Mouse (Mus musculus) thymus, adult 2 months (tissue): ENCODE data around the gene Pax5. TPM values are rescaled to one million over a fixed set of nuclear protein-coding genes. Genes with fewer than 3 reads are reported as not detected.

Source experiments
- DNase-seq: peaks from one replicate; pipeline ENCODE4 v3.0.0; 2021
- H3K27ac ChIP-seq: fragments of 200-500 bp; 2 replicates; pipeline ENCODE4 v1.5.1; 2012; ENCODE audit warnings: low read length, control low read depth; ENCODE audit not compliant: control insufficient read depth, insufficient read depth
- H3K27me3 ChIP-seq: fragments of 200-500 bp; 2 replicates; pipeline ENCODE4 v1.6.1; 2012; ENCODE audit warnings: mild to moderate bottlenecking, low read length, moderate library complexity, mixed read lengths; ENCODE audit not compliant: control insufficient read depth, insufficient read depth
- H3K36me3 ChIP-seq: fragments of 200-500 bp; 2 replicates; pipeline ENCODE4 v1.6.1; 2012; ENCODE audit warnings: mild to moderate bottlenecking, low read length, moderate library complexity; ENCODE audit not compliant: control insufficient read depth, insufficient read depth
- H3K4me1 ChIP-seq: fragments of 200-500 bp; replicated peaks from 2 replicates; pipeline ENCODE4 v1.6.1; 2012; ENCODE audit warnings: low read length; ENCODE audit not compliant: control insufficient read depth, insufficient read depth
- H3K4me3 ChIP-seq: fragments of 200-500 bp; 2 replicates; pipeline ENCODE4 v1.5.1; 2012; ENCODE audit warnings: mild to moderate bottlenecking, low read length, control low read depth, moderate library complexity; ENCODE audit not compliant: control insufficient read depth, insufficient read depth
- CTCF ChIP-seq: fragments of 200-500 bp; IDR thresholded peaks from 2 replicates; pipeline ENCODE4 v1.5.1; 2012; ENCODE audit warnings: mild to moderate bottlenecking, control low read depth, low read length, moderate library complexity, borderline replicate concordance; ENCODE audit not compliant: control insufficient read depth, poor library complexity, insufficient read depth; ENCODE audit errors: extremely low read depth
- POLR2A ChIP-seq: fragments of 200-500 bp; IDR thresholded peaks from 2 replicates; pipeline ENCODE4 v1.6.1; 2012; ENCODE audit warnings: mild to moderate bottlenecking, low read length, control low read depth, moderate library complexity; ENCODE audit not compliant: control insufficient read depth, poor library complexity, insufficient read depth; ENCODE audit errors: extremely low read depth
- WGBS: fragments of 180-500 bp; shearing (Covaris S2); methylation state at CpG from one replicate; pipeline ENCODE4 v1.1.7; 2018; 5-methylcytosine and 5-hydroxymethylcytosine counted together
- polyA plus RNA-seq: library from polyadenylated mRNA; depleted of rRNA; stranded (reverse); fragments of >200 nt; gene quantifications from 2 replicates; pipeline ENCODE4 v1.2.3, GENCODE M21; 2012

Gene Pax5
- polyA plus RNA-seq, 1 experiment = 2.7 TPM

DNA sequence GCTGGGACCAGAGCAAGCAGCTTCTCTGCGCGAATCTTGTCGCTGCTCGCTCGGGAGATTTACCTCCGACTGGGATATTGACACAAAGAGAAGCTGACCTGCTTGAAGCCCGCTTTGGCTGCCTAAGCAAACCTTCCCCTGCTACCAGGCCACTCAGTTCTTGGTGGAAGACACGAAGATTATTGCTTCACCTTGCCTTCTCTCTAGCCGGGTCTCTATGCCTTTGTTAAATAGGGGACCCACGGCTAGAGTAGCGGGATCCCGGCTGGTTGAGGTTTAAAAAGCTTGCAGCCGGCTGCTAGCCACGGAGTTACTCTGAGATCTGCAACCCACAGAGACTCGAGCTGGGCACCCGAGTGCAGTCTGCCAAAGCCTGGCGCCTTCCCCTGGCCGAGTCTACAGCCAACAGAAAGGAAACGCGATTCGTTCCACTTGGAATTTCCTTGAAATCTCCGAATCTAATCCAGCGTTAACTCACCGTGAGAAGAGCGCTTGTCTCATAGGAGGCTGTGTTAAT is 8.2 kb downstream of the Pax5 start:
- Histone ChIP-seq H3K4me3 (no peak overlapping the region), H3K36me3 (no peaks in the 10 kb centered on the region), H3K27me3 (peaks cover 19% of the 10 kb centered on the region), H3K4me1 (peaks cover 12% of the 10 kb centered on the region; the same call in 1 of the 2 replicates), H3K27ac (no peak overlapping the region)
- DNase-seq = no peak
- WGBS = 7% methylated on average over 25 of the region's 25 CpGs
- no peak for TF ChIP-seq POLR2A
- TF ChIP-seq CTCF = no peak

DNA sequence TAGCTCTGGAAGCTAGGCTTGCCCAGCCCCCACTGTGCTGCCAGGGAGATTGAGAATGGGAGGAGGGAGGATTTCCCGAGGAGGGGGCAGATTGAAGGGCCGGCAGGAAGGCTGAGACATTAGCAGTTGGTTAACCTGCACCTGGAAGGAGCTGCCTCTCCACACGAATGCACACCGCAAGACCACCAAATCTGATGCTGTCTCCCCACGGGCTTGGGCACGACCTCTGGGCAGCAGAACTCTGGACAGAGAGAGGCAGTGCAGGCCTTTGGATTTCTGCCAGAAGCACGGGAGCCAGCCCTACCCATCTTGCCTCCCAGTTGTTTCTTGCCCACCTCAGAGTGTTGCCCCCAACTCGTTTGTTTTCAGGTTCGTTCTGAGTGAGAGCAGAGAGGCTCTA is 8.8 kb downstream of the Pax5 start:
- peaks cover 12% of the 10 kb centered on the region; the same call in 1 of the 2 replicates for H3K4me1 ChIP-seq
- TF ChIP-seq POLR2A = no peak
- 3% methylated on average over 9 of the region's 9 CpGs for WGBS
- peaks cover 19% of the 10 kb centered on the region for H3K27me3 ChIP-seq
- no peak overlapping the region for H3K27ac ChIP-seq
- H3K4me3 ChIP-seq = no peak overlapping the region
- H3K36me3 ChIP-seq = no peaks in the 10 kb centered on the region
- DNase-seq = no peak

DNA sequence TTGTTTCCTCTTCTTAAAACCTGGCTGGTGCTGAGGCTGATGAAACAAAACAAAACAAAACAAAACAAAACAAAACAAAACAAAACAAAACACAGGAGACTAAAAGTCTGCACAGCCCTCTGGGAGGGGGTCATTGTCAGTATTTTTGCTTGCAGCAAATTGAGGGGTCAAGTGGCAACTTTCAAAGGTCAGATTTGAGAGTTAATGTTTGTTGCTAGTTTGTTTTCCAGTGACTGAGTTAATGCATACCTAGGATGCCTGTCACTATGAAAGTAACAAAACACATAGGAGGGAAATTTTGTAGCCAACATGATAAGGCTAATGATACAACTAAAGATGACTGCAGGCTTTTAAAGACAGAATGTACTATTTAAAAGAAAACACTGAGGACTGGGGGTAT is 13.6 kb downstream of the Pax5 start:
- Histone ChIP-seq H3K4me1 (no peaks in the 10 kb centered on the region), H3K27ac (no peak overlapping the region), H3K27me3 (no peaks in the 10 kb centered on the region; the same call in 1 of the 2 replicates), H3K36me3 (no peaks in the 10 kb centered on the region), H3K4me3 (no peak overlapping the region)
- TF ChIP-seq POLR2A (no peak), CTCF (no peak)
- DNase-seq = no peak

DNA sequence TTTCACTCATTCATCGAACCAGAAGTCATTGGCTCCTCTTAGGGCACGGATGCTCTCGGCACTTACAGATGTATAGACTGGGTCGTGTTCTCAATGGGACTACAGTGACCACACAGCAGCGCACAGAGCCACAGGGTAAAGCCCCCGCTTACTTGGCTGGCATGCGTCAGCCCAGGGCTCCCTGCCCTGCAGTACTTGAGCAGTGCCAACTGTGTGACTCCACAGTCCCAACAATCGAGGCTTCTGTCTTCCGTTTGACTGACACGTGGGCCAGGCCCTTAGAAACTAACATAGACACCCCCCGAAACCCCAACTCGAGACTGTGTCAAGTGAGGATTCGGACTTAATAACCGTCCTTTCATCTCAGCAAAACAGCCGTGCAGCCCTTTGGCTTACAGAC is 15.9 kb downstream of the Pax5 start:
- no peak for TF ChIP-seq POLR2A
- TF ChIP-seq CTCF = no peak

DNA sequence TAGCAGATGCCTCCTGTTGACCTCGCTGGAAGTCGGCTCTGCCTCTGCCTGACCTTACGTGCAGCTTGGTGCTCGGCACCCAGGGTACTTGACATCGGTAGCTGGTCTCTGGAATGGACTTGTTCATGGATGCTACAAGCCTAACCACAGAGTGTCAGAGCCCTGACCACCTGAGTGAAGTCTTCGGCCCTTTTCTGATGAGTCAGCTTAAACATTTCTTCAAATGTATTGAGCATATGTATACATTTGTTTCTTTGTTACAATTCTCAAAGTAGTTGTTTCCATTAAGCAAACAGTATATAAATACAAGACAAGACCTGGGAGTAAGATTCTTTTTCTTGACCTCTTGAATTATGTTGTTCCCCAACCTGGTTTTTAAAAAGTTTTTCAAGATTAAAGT is 24.7 kb downstream of the Pax5 start:
- H3K4me3 ChIP-seq = no peak overlapping the region
- TF ChIP-seq POLR2A (no peak), CTCF (no peak)
- 28% methylated on average over 6 of the region's 6 CpGs for WGBS
- H3K27ac ChIP-seq = no peak overlapping the region
- no peaks in the 10 kb centered on the region for H3K36me3 ChIP-seq
- no peaks in the 10 kb centered on the region; the same call in 1 of the 2 replicates for H3K27me3 ChIP-seq
- no peaks in the 10 kb centered on the region for H3K4me1 ChIP-seq
- DNase-seq = no peak

More for the DNA sequence above, 15.9 kb downstream of the Pax5 start:
- Histone ChIP-seq H3K4me3 (no peak overlapping the region), H3K4me1 (no peaks in the 10 kb centered on the region), H3K27ac (no peak overlapping the region), H3K27me3 (no peaks in the 10 kb centered on the region), H3K36me3 (no peaks in the 10 kb centered on the region)
- no peak for DNase-seq
- WGBS = 65% methylated on average over 15 of the region's 15 CpGs

DNA sequence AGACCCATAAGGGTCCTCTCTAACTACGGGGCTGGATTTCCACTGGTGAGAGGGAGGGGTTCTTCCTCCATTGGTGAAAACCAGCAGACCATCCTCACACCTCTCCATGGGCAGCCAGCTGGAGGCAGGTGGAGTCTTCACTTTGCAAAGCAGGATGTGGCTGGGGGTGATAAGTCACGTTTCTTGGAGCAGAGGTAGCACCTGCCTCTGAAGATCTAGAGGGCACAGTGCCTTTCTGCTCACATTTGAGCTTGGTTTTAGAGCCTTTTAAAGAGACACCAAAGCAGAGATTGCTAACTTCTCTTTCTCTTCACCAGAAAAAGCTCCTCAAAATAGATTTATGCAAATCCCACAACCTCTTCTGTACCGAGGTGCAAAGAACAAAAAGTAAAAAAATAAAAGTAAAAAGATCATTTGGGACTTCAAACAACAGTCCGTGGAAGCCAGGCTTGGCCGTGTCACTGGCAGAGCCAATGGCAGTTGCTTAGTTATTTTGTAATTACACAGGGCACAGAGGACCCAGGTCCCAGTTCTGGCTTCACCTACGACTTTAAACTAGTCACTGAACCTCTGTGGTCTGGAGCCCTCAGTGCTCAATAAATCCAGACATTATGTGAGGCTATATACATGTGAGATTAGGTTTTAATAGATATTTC is 29.9 kb downstream of the Pax5 start:
- Histone ChIP-seq H3K36me3 (no peaks in the 10 kb centered on the region), H3K4me3 (no peak overlapping the region), H3K27ac (no peak overlapping the region), H3K4me1 (no peaks in the 10 kb centered on the region), H3K27me3 (no peaks in the 10 kb centered on the region; the same call in 1 of the 2 replicates)
- 47% methylated on average over 6 of the region's 6 CpGs for WGBS
- DNase-seq = no peak
- no peak for TF ChIP-seq CTCF
- TF ChIP-seq POLR2A = no peak

DNA sequence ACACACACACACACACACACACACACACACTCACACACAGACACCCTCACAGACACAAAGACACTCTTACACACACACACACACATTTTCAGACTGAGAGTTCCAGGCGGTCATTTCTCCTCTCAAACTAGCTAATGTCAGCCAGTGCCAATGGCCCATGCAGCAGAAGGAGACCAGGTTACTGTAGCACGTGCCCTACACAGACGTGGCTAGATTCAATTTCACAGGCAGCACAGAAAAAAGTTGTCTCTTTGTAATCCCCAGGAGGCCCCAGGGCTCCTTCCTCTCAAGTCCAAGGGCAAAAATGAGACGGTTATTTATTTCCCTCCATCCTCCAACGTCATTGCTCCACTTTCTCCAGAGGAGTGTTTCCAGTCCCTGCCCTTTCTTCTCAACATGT is 31.6 kb downstream of the Pax5 start:
- no peaks in the 10 kb centered on the region; the same call in 1 of the 2 replicates for H3K27me3 ChIP-seq
- DNase-seq = no peak
- 61% methylated on average over 5 of the region's 5 CpGs for WGBS
- H3K27ac ChIP-seq = no peak overlapping the region
- H3K4me3 ChIP-seq = no peak overlapping the region
- no peaks in the 10 kb centered on the region for H3K36me3 ChIP-seq
- TF ChIP-seq POLR2A = no peak
- TF ChIP-seq CTCF = no peak
- H3K4me1 ChIP-seq = no peaks in the 10 kb centered on the region
